Mouse (Mus musculus) myocyte (in vitro differentiated cells): ENCODE results near the gene Nos1ap. TPM values are rescaled to one million over a fixed set of nuclear protein-coding genes. Genes with fewer than 3 reads are reported as not detected.

Experiments used
- H3K27me3 ChIP-seq: one replicate; pipeline ENCODE4 v1.6.1; 2011; ENCODE audit not compliant: control insufficient read depth, insufficient read depth, insufficient read length
- H3K36me3 ChIP-seq: one replicate; pipeline ENCODE4 v1.6.1; 2011; ENCODE audit not compliant: control insufficient read depth, insufficient read depth
- H3K4me2 ChIP-seq: one replicate; pipeline ENCODE4 v1.6.1; 2011; ENCODE audit warnings: low read depth, control low read depth
- H3K4me3 ChIP-seq: one replicate; pipeline ENCODE4 v1.5.1; 2011; ENCODE audit warnings: mild to moderate bottlenecking, control low read depth, moderate library complexity
- H3K79me2 ChIP-seq: one replicate; pipeline ENCODE4 v1.6.1; 2011; ENCODE audit not compliant: control insufficient read depth, insufficient read depth
- H3ac ChIP-seq: one replicate; pipeline ENCODE4 v1.6.1; 2011; ENCODE audit not compliant: control insufficient read depth, insufficient read length
- CEBPB ChIP-seq: IDR thresholded peaks from 2 replicates; pipeline ENCODE4 v1.6.1; 2011; ENCODE audit warnings: mild to moderate bottlenecking, moderate library complexity; ENCODE audit not compliant: poor library complexity, insufficient read depth, severe bottlenecking
- E2F4 ChIP-seq: IDR thresholded peaks from one replicate; pipeline ENCODE4 v1.6.1; 2011; ENCODE audit warnings: mild to moderate bottlenecking, control low read depth, moderate library complexity; ENCODE audit not compliant: insufficient read depth
- MAX ChIP-seq: IDR thresholded peaks from one replicate; pipeline ENCODE4 v1.6.1; 2011; ENCODE audit warnings: low read depth, mild to moderate bottlenecking, control low read depth
- MYOD1 ChIP-seq, 3 experiments: IDR thresholded peaks; one replicate each; pipeline ENCODE4 v1.6.1; 2011; ENCODE audit warnings: control low read depth in 2 of 3, low read depth in 2 of 3, mild to moderate bottlenecking in 2 of 3, moderate library complexity in 1 of 3; ENCODE audit not compliant: insufficient read length in 2 of 3, control insufficient read depth in 1 of 3
- MYOG ChIP-seq, 3 experiments: IDR thresholded peaks; one replicate each; pipeline ENCODE4 v1.6.1; 2011; ENCODE audit warnings: control low read depth in 2 of 3, low read depth in 2 of 3, mild to moderate bottlenecking in 2 of 3; ENCODE audit not compliant: insufficient read length in 2 of 3, control insufficient read depth in 1 of 3, insufficient read depth in 1 of 3
- POLR2A ChIP-seq: IDR thresholded peaks from one replicate; pipeline ENCODE4 v1.6.1; 2011; ENCODE audit warnings: low read depth, mild to moderate bottlenecking, control low read depth, moderate library complexity; ENCODE audit not compliant: insufficient read length
- POLR2AphosphoS2 ChIP-seq: IDR thresholded peaks from one replicate; pipeline ENCODE4 v1.6.1; 2011; ENCODE audit warnings: low read depth, control low read depth; ENCODE audit not compliant: insufficient read length
- REST ChIP-seq: IDR thresholded peaks from one replicate; pipeline ENCODE4 v1.6.1; 2011; ENCODE audit warnings: mild to moderate bottlenecking, control low read depth, moderate library complexity; ENCODE audit not compliant: insufficient read depth, insufficient read length
- SRF ChIP-seq: IDR thresholded peaks from one replicate; pipeline ENCODE4 v1.6.1; 2011; ENCODE audit warnings: low read depth; ENCODE audit not compliant: control insufficient read depth, insufficient read length
- TCF12 ChIP-seq: IDR thresholded peaks from one replicate; pipeline ENCODE4 v1.6.1; 2011; ENCODE audit warnings: mild to moderate bottlenecking, control low read depth; ENCODE audit not compliant: poor library complexity, insufficient read depth, severe bottlenecking
- TCF3 ChIP-seq: IDR thresholded peaks from one replicate; pipeline ENCODE4 v1.6.1; 2011; ENCODE audit warnings: low read depth, control low read depth; ENCODE audit not compliant: insufficient read length
- USF1 ChIP-seq: IDR thresholded peaks from one replicate; pipeline ENCODE4 v1.6.1; 2011; ENCODE audit warnings: low read depth, mild to moderate bottlenecking, control low read depth, moderate library complexity
- polyA plus RNA-seq: library from polyadenylated mRNA; unstranded; fragments of >200 nt; fragmentation: generic; extraction: Trizol; gene quantifications from one replicate; pipeline ENCODE4 v1.2.1, GENCODE M21; 2012; ENCODE audit warnings: missing spikeins

The Nos1ap gene
- polyA plus RNA-seq, 1 experiment, result 0.14 TPM

- Histone ChIP-seq H3K4me2 (no peak overlapping the region), H3ac (no peak overlapping the region), H3K27me3 (no peaks in the 10 kb centered on the region), H3K79me2 (no peaks in the 10 kb centered on the region), H3K36me3 (no peaks in the 10 kb centered on the region), H3K4me3 (no peak overlapping the region)
- TF ChIP-seq USF1 (no peak), MYOD1 (IDR thresholded peaks at IDR 0.05; ENCODE audit: control insufficient read depth in 1 of 3, insufficient read length in 2 of 3, low read depth in 2 of 3) (no peak), MAX (no peak), SRF (no peak)
These were observed 75.4 kb downstream of the Nos1ap start for GRCm38 (mm10) chr1:170514226-170514625.

GRCm38 (mm10) chr1:170512429-170513097, 77.1 kb downstream of the Nos1ap start:
- H3K27me3 ChIP-seq, result no peaks in the 10 kb centered on the region
- no peak overlapping the region for H3K4me2 ChIP-seq
- no peak for TF ChIP-seq TCF12
- TF ChIP-seq E2F4, result no peak
- no peak for TF ChIP-seq TCF3
- TF ChIP-seq SRF, result no peak
- no peak for TF ChIP-seq REST
- no peak for TF ChIP-seq MYOG (IDR thresholded peaks at IDR 0.05; ENCODE audit: control insufficient read depth in 1 of 3, insufficient read depth in 1 of 3, insufficient read length in 2 of 3, low read depth in 2 of 3)
- no peak for TF ChIP-seq MYOD1 (IDR thresholded peaks at IDR 0.05; ENCODE audit: control insufficient read depth in 1 of 3, insufficient read length in 2 of 3, low read depth in 2 of 3)
- no peak for TF ChIP-seq POLR2A
- no peak for TF ChIP-seq POLR2AphosphoS2
- TF ChIP-seq MAX, result no peak
- TF ChIP-seq CEBPB, result no peak
- no peak for TF ChIP-seq USF1
- no peak overlapping the region for H3ac ChIP-seq
- no peak overlapping the region for H3K4me3 ChIP-seq
- H3K79me2 ChIP-seq, result no peaks in the 10 kb centered on the region
- no peaks in the 10 kb centered on the region for H3K36me3 ChIP-seq

- H3K79me2 ChIP-seq, result no peaks in the 10 kb centered on the region
- no peaks in the 10 kb centered on the region for H3K36me3 ChIP-seq
- no peak overlapping the region for H3K4me3 ChIP-seq
- no peaks in the 10 kb centered on the region for H3K27me3 ChIP-seq
- TF ChIP-seq MYOD1 (IDR thresholded peaks at IDR 0.05; ENCODE audit: control insufficient read depth in 1 of 3, insufficient read length in 2 of 3, low read depth in 2 of 3), result no peak
- no peak for TF ChIP-seq POLR2AphosphoS2
- TF ChIP-seq MYOG (IDR thresholded peaks at IDR 0.05; ENCODE audit: control insufficient read depth in 1 of 3, insufficient read depth in 1 of 3, insufficient read length in 2 of 3, low read depth in 2 of 3), result no peak
- no peak for TF ChIP-seq CEBPB
- TF ChIP-seq USF1, result no peak
- TF ChIP-seq E2F4, result no peak
- no peak for TF ChIP-seq REST
- no peak for TF ChIP-seq TCF3
- TF ChIP-seq SRF, result no peak
- no peak for TF ChIP-seq MAX
- no peak for TF ChIP-seq POLR2A
- no peak for TF ChIP-seq TCF12
- no peak overlapping the region for H3K4me2 ChIP-seq
- no peak overlapping the region for H3ac ChIP-seq
These were observed 78.9 kb downstream of the Nos1ap start for GRCm38 (mm10) chr1:170510595-170511240.

- Histone ChIP-seq H3K4me3 (no peak overlapping the region), H3K79me2 (no peaks in the 10 kb centered on the region), H3ac (no peak overlapping the region), H3K36me3 (no peaks in the 10 kb centered on the region), H3K27me3 (peaks cover 5% of the 10 kb centered on the region), H3K4me2 (no peak overlapping the region)
- no peak for TF ChIP-seq MAX
- TF ChIP-seq MYOG (IDR thresholded peaks at IDR 0.05; ENCODE audit: control insufficient read depth in 1 of 3, insufficient read depth in 1 of 3, insufficient read length in 2 of 3, low read depth in 2 of 3), result no peak
- TF ChIP-seq CEBPB, result no peak
These were observed 83.4 kb downstream of the Nos1ap start for GRCm38 (mm10) chr1:170506309-170506708.

GRCm38 (mm10) chr1:170505107-170505506, 84.6 kb downstream of the Nos1ap start:
- Histone ChIP-seq H3K79me2 (no peaks in the 10 kb centered on the region), H3ac (no peak overlapping the region), H3K36me3 (no peaks in the 10 kb centered on the region), H3K27me3 (peaks cover 5% of the 10 kb centered on the region), H3K4me2 (no peak overlapping the region), H3K4me3 (no peak overlapping the region)
- TF ChIP-seq E2F4 (no peak), TCF3 (no peak), MYOG (IDR thresholded peaks at IDR 0.05; ENCODE audit: control insufficient read depth in 1 of 3, insufficient read depth in 1 of 3, insufficient read length in 2 of 3, low read depth in 2 of 3) (no peak), USF1 (no peak), TCF12 (no peak), REST (no peak), POLR2A (no peak), MYOD1 (IDR thresholded peaks at IDR 0.05; ENCODE audit: control insufficient read depth in 1 of 3, insufficient read length in 2 of 3, low read depth in 2 of 3) (no peak), SRF (no peak), CEBPB (no peak), MAX (no peak), POLR2AphosphoS2 (no peak)
